Mouse (Mus musculus) bone marrow macrophage, adult 2 months (primary cell): ENCODE data around the gene Homer3.

Experiments used
- CTCF ChIP-seq: IDR thresholded peaks from 2 replicates; pipeline ENCODE4 v1.5.1; 2012; ENCODE audit warnings: low read depth, mild to moderate bottlenecking, low read length, moderate library complexity
- POLR2A ChIP-seq: IDR thresholded peaks from 2 replicates; pipeline ENCODE4 v1.6.1; 2012; ENCODE audit warnings: mild to moderate bottlenecking, low read depth, low read length, borderline replicate concordance

GRCm38 (mm10) chr8:70302901-70303300 is 20.3 kb downstream of the Homer3 start:
- TF ChIP-seq CTCF (no peak), POLR2A (no peak)
